Mouse (Mus musculus) erythroblast, embryonic 14.5 days (primary cell): ENCODE data around the gene Fbxo10.

Experiments used
- GATA1 ChIP-seq: IDR thresholded peaks from 2 replicates; pipeline ENCODE4 v1.6.1; 2012; ENCODE audit warnings: low read length, inconsistent platforms, mixed read lengths
- TAL1 ChIP-seq: IDR thresholded peaks from 3 replicates; pipeline ENCODE4 v1.6.1; 2012; ENCODE audit warnings: low read length, inconsistent platforms, mixed read lengths

- TF ChIP-seq GATA1 (no peak), TAL1 (no peak)
Observed at GRCm38 (mm10) chr4:45005452-45005851, 79.0 kb downstream of the Fbxo10 start.
